Mouse (Mus musculus): ENCODE measurements around the gene Pkm.

The Pkm gene

DNA sequence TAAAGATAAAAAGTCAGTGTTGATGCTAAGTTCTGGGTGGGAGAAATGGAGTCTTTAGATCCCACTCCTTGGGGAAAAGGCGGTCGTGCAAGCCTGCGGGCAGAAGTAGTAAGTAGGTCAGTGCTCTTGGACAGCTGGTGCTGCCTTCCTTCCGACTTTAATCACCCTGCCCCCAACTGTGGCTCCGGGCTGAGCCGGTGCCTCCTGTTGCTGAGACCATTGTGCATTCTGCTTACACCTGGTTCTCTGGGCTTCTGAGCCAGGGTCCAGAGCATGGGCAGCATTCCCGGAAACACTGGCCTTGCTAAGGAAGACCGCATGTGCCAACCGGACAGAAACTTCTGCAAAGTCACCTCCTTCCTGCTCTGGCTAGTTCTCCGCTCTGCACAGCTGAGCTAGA, 4.3 kb downstream of the Pkm start:
- POLR2A ChIA-PET: interaction anchor here (0.6 to 22.8 kb wide), 47 partner anchors 6 to 369 kb away, joined by 3 to 1470 read pairs (median 7); partner anchors contain the start of genes Gramd2 (in 4 of the 4), Adpgk (in 2 of the 4), Celf6 (in 2 of the 4) and Myo9a (in 2 of the 4)
- CTCF ChIA-PET: interaction anchor here (0.6 to 3.0 kb wide), 14 partner anchors 8 to 178 kb away, joined by 3 to 26 read pairs (median 5); partner anchors contain the start of genes Gramd2 (in 1 of the 4), Myo9a (in 1 of the 4) and Senp8 (in 1 of the 4)

DNA sequence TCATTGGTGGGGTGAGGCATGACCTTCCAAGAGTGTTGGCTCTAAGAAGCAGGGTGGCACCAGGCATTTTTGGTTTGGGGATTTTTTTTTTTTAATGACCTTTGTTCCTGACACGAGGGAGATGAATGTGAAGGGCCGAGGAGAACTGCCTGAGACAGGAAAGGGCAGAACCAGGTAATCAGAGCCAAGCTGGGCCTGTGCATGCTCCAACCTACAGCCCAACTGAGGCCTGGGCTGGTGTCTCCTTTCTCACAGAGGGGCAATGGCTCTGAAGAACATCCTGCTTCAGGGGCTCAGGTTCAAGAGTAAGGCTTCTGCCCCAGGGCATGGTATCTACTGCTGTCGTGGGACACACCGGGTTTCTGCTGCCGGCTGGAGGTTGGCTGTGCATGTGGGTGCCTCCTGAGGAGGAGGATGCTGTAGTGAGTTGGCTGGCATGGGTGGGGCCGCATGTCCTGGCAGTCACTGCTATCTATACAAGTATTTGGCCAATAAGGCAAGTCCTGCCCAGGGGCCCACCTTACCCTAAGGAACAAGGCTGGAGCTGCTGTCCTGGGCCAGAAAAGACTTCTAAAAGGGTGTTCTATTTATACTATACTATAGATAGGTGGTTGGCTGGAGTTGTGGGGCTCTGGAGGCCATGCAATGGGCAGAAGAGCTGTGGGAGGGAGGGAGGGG, 5.3 kb downstream of the Pkm start:
- CTCF ChIA-PET: no interaction called here
- POLR2A ChIA-PET: interaction anchor here (0.6 to 38.3 kb wide), 18 partner anchors 3 to 136 kb away, joined by 3 to 1470 read pairs (median 5); partner anchors contain the start of genes Gramd2 (in 2 of the 4), Celf6 (in 1 of the 4), Parp6 (in 1 of the 4) and Pkm (in 1 of the 4)

DNA sequence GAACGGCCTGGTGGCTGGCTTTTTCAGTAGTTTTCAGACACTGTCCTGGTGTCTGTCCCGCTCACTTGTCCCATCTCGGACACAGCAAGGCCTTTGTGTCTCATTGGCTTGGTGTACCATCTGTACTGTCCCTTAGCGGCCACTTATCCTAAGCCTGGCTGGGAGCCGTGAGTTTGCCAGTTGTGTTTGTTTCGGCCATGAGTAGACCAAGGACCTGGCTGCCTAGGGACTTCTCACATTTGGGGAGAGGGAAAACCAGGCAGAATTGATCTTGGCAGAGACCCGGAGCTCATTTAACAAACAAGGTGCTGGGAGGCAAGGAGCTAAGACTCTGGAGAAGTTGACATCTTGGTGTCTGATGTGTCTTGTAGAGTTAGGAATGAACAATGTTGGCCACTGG, 7.1 kb downstream of the Pkm start:
- CTCF ChIA-PET: interaction anchor here in 1 of 4 experiments (1.5 kb wide), 1 partner anchor 14 kb away, joined by 3 read pairs; no protein-coding TSS in a partner anchor

DNA sequence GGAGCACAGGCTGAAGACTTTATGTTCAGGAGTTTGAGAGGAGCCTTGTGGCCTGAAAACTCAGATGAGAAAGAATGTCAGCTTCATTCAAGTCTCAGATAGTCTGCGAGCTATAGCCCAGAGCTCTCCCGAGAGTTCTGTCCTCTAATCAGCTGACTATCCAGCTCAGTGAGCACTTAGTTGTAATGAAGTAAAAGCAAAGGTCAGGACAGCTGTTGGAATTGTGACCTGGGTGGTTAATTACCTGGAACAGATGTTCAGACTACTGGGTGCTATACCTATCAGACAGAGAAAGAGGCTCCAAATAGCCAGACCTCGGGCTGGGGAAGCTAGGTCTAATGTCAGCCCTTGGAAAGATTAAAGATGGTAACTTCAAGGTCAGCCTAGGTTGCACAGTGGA, 7.8 kb downstream of the Pkm start:
- POLR2A ChIA-PET: interaction anchor here (0.6 to 38.3 kb wide), 20 partner anchors 5 to 266 kb away, joined by 3 to 1470 read pairs (median 5); partner anchors contain the start of genes Gramd2 (in 3 of the 4), Myo9a (in 2 of the 4), Pkm (in 2 of the 4) and Senp8 (in 2 of the 4)
- CTCF ChIA-PET: interaction anchor here in 1 of 4 experiments (0.9 to 1.5 kb wide), 2 partner anchors 13 to 16 kb away, joined by 3 read pairs; partner anchors contain the start of gene Gramd2

More for the DNA sequence above, 7.1 kb downstream of the Pkm start:
- POLR2A ChIA-PET: interaction anchor here (0.7 to 38.3 kb wide), 16 partner anchors 4 to 357 kb away, joined by 3 to 1470 read pairs (median 10); partner anchors contain the start of genes Gramd2 (in 2 of the 4), Myo9a (in 2 of the 4), Pkm (in 2 of the 4) and Senp8 (in 2 of the 4)

DNA sequence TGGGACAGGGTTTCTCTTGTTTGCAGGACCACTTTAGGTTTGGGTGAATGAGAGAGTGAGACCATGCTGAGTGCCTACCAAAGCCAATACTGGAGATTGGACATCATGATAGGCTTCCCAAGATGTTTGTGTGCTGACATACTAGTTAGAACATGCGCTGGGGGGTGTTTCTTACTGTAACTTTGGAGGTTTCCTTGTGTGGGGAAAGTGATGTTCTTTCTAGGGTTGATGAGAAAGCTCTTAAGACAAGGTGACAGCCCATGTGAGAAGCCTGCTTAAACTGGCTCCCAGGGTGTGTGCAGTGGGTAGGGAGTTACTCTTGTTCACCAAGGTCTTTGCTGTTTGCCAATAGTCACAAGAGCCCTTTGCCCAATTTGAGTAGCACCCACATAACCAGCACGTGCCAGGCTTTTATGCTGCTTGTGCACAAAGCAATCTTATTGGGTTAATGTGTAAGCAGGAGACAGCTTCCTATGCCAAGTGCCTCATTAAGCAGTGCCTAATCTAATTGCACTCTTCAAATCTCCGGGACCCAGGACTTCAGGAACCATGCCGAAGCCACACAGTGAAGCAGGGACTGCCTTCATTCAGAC, 8.6 kb downstream of the Pkm start:
- CTCF ChIA-PET: interaction anchor here in 2 of 4 experiments (0.6 to 1.5 kb wide), 3 partner anchors 9 to 72 kb away, joined by 3 read pairs; partner anchors contain the start of gene Pkm (in 1 of the 2)
- POLR2A ChIA-PET: interaction anchor here (0.9 to 38.3 kb wide), 19 partner anchors 6 to 182 kb away, joined by 3 to 1470 read pairs (median 4); partner anchors contain the start of genes Pkm (in 4 of the 4), Gramd2 (in 3 of the 4), Myo9a (in 1 of the 4) and Parp6 (in 1 of the 4)

DNA sequence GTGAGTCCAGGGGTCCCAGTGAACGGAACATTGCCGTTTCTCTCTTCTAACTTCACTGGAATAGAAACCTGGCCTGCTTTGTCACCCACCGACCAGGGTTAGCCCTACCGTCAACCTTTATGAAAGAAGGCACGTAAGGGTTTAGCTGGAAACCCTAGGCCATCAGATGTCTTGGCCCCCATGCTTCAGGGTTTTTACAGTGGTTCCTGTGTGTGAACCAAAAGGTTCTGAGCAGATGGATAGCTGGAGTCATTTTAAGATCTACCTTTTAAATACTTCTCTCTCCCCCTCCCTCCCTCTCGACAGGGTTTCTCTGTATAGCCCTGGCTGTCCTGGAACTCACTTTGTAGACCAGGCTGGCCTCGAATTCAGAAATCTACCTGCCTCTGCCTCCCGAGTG, 9.8 kb downstream of the Pkm start:
- ChIA-PET POLR2A (interaction anchor here (0.6 to 38.3 kb wide), 16 partner anchors 7 to 270 kb away, joined by 3 to 1470 read pairs (median 10); partner anchors contain the start of genes Pkm (in 3 of the 4), Gramd2 (in 2 of the 4) and Parp6 (in 1 of the 4)), CTCF (no interaction called here)

DNA sequence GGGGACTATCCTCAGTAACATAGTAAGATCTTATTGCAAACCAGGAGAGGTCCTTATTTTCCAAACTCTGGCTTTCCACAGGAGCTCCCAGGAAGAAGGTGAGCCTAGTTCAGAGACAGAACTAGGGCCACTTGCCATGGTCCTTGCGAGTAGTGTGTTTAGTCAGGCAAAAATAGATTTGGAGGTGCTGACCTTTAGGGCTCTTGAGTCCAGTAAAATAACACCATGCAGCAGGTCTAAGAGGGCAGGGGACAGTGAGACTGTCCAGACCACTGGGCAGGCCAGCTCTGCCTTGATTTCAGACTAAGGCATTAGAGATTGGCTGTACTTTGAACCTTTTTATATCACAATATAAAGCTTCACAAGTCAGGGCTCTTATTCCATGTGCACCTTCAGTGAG, 10.6 kb downstream of the Pkm start:
- CTCF ChIA-PET: interaction anchor here in 2 of 4 experiments (0.8 to 1.2 kb wide), 3 partner anchors 9 to 13 kb away, joined by 3 to 6 read pairs (median 4); no protein-coding TSS in a partner anchor

DNA sequence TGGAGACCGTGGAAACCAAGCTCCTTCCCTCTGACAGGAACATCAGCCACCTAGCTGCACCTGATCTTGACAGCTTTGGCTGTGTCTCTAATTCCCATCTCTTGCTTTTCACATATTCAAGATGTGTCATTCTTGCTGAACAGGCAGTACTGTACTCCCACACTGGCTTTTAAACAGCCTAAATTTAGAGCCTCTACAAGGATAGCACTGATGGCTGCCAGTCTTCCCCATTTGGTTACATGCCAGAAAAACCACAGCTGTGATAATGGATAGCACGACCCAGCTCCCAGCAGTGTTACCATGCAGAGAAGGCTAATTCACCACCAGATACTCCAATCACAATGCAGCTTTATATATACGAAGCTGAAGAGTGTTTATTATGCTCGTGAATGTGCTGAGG, 11.1 kb downstream of the Pkm start:
- POLR2A ChIA-PET: interaction anchor here (0.7 to 38.3 kb wide), 26 partner anchors 8 to 252 kb away, joined by 3 to 1470 read pairs (median 6); partner anchors contain the start of genes Pkm (in 4 of the 4), Gramd2 (in 2 of the 4), Celf6 (in 1 of the 4) and Parp6 (in 1 of the 4)
- CTCF ChIA-PET: interaction anchor here in 3 of 4 experiments (0.5 to 2.6 kb wide), 6 partner anchors 8 to 609 kb away, joined by 3 to 21 read pairs (median 5); no protein-coding TSS in a partner anchor

More for the DNA sequence above, 10.6 kb downstream of the Pkm start:
- POLR2A ChIA-PET: interaction anchor here (0.7 to 38.3 kb wide), 24 partner anchors 7 to 252 kb away, joined by 3 to 1470 read pairs (median 7); partner anchors contain the start of genes Pkm (in 4 of the 4), Gramd2 (in 2 of the 4), Arih1 (in 1 of the 4) and Parp6 (in 1 of the 4)

DNA sequence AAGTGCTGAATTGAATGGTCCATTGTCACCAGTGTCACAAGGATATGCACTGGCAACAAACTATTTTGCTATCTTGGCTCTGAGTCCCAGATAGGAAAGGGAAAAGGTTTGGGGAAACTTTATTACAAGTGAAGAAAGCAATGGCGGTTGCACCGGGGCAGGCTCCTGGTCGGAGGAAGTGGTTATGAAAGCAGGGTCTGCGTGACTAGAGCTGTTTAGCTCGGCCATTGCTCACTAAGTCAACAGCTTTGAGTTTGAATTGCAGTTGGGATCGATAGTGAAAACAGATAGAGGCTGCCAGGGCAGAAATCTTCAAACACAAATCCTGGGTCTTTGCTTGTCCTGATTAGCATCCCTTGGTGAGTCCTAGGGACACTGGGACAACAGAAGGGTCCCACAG, 11.7 kb downstream of the Pkm start:
- CTCF ChIA-PET: interaction anchor here in 2 of 4 experiments (1.0 to 2.6 kb wide), 7 partner anchors 8 to 12 kb away, joined by 3 to 26 read pairs (median 5); partner anchors contain the start of gene Pkm (in 2 of the 2)
- POLR2A ChIA-PET: interaction anchor here (0.6 to 38.3 kb wide), 25 partner anchors 9 to 644 kb away, joined by 3 to 1470 read pairs (median 6); partner anchors contain the start of genes Pkm (in 4 of the 4), Gramd2 (in 2 of the 4), Celf6 (in 1 of the 4) and Parp6 (in 1 of the 4)

DNA sequence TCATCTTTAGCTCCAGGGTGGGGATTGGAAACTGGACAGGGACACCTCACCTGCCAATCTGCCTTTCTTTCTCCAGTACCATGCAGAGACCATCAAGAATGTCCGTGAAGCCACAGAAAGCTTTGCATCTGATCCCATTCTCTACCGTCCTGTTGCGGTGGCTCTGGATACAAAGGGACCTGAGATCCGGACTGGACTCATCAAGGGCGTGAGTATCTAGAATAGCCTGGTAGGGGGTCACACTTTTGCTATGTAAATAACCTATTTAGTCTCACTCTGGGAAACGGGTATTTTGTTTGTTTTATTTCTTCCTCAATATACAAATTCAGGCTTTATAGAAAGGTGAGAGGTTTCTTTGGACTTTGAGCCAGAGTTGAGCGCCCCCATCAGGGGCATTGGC, 12.3 kb downstream of the Pkm start:
- ChIA-PET CTCF (interaction anchor here in 3 of 4 experiments (0.6 to 2.6 kb wide), 12 partner anchors 9 to 301 kb away, joined by 3 to 26 read pairs (median 4); partner anchors contain the start of genes Pkm (in 2 of the 3) and Parp6 (in 1 of the 3)), POLR2A (interaction anchor here (0.6 to 38.3 kb wide), 23 partner anchors 7 to 644 kb away, joined by 3 to 1470 read pairs (median 6); partner anchors contain the start of genes Pkm (in 3 of the 4), Gramd2 (in 2 of the 4) and Parp6 (in 1 of the 4))

DNA sequence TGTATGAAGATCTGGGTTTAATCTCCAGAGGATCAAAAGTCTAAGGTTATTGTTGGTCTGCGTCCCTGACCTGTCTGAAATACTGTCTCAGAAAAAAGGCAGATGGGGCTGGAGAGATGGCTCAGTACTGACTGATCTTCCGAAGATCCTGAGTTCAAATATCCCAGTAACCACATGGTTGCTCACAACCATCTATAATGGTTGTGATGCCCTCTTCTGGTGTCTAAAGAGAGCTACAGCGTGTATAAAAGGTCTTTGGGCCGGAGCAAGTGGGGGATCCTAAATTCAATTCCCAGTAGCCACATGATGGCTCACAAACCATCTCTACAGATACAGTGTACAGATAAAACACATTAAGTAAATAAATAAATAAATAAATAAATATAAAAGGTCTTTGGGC, 13.0 kb downstream of the Pkm start:
- CTCF ChIA-PET: interaction anchor here in 3 of 4 experiments (0.6 to 2.6 kb wide), 11 partner anchors 10 to 78 kb away, joined by 3 to 26 read pairs (median 3); partner anchors contain the start of genes Gramd2 (in 1 of the 3), Parp6 (in 1 of the 3) and Pkm (in 1 of the 3)
- POLR2A ChIA-PET: interaction anchor here (0.5 to 38.3 kb wide), 18 partner anchors 7 to 424 kb away, joined by 3 to 1470 read pairs (median 4); partner anchors contain the start of genes Pkm (in 3 of the 4), Gramd2 (in 2 of the 4) and Parp6 (in 1 of the 4)

DNA sequence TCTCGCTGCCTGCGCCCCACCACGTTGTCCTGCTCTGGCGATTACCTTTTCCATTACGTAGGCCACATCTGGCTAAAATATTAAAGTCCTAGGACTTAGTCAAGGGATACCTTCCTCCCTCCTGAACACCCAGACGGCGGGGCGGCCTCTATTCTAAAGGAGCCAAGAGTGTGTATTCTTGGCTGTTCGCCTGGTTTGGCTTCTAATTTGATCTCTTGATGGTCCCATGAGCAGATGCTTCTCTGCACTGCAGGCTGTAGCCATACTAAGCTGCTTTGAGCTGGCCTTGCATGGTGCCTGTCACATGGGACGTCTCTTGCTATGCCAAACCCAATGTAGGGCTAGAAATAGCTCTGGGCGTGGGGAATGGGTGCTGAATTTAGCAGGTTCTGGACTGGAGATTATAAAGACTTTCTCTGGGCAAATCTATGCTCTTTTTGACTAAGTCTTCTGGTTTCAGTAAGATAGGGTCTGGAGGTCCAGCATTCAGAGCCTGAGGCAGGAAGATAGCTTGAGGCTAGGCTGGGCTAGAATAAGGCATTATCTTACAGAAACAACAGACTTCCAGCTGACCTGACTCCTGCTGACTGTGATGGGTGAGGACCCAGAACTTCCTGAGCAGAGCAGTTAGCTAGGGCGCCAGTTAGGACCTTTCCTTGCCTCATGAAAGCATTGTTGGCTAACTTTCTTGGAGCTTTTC, 16.2 kb downstream of the Pkm start:
- ChIA-PET POLR2A (interaction anchor here (0.9 to 38.3 kb wide), 16 partner anchors 8 to 121 kb away, joined by 3 to 1470 read pairs (median 6); partner anchors contain the start of genes Pkm (in 4 of the 4), Gramd2 (in 1 of the 4) and Parp6 (in 1 of the 4)), CTCF (interaction anchor here (0.6 to 1.9 kb wide), 5 partner anchors 12 to 174 kb away, joined by 3 to 8 read pairs (median 3); no protein-coding TSS in a partner anchor)

DNA sequence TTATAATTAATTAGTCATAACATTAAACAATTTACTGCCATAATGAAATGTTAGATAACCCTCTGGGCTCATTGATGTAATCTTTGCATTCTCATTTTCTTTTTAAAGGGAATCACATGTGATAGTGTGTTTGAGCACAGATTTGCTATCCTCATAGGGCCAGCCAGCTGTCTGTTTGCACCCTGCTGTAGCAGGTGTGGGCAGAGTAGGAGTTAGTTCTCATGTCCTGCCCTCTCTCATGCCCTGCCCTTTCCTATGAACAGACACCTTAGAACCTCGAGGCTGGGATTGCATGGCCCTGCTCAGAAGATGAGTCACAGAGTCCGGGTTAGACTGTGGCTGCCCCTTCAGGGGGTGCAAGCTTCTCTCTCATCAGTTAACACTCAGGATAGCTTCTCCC, 17.3 kb downstream of the Pkm start:
- POLR2A ChIA-PET: interaction anchor here (1.1 to 38.3 kb wide), 10 partner anchors 9 to 54 kb away, joined by 3 to 1470 read pairs (median 34); partner anchors contain the start of gene Pkm (in 4 of the 4)
- CTCF ChIA-PET: interaction anchor here in 3 of 4 experiments (0.5 to 1.9 kb wide), 4 partner anchors 14 to 238 kb away, joined by 3 to 8 read pairs (median 6); no protein-coding TSS in a partner anchor

DNA sequence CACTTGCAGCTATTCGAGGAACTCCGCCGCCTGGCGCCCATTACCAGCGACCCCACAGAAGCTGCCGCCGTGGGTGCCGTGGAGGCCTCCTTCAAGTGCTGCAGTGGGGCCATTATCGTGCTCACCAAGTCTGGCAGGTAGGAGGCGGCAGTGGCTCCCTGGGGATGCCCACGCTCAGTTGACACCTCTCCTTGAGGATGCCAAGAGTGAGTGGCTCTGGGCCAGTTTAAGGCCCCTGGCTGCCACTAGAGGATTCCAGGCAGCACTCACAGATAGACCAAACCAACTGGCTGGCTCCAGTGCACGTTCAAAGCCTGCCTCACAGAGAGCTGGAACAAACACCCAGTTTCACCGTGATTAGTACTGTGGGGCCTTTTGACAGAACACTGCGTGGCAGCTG, 19.4 kb downstream of the Pkm start:
- POLR2A ChIA-PET: interaction anchor here (1.1 to 38.3 kb wide), 21 partner anchors 8 to 267 kb away, joined by 3 to 1470 read pairs (median 8); partner anchors contain the start of genes Pkm (in 3 of the 4), Myo9a (in 2 of the 4), Senp8 (in 2 of the 4) and Celf6 (in 1 of the 4)
- CTCF ChIA-PET: interaction anchor here (0.6 to 3.9 kb wide), 4 partner anchors 8 to 1977 kb away, joined by 3 to 23 read pairs (median 7); no protein-coding TSS in a partner anchor

DNA sequence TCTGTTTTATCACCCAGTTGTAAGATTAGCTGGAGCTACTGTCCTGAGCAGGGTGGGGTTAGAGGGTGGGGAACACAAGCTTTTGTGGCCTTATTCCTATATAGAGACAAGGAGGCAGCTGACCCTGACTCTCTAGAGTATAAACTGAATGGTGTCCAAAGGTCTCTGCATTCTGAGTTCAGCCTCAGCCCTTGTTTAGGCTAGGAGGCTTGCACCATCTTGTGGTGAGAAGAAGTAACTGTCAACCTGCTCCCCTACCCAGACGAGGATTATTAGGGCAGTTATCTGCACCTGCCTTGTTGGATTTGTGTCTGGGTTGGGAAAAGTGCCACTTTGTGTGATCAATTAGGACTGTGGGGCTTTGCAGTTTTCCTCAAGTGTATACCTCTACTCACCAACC, 22.1 kb downstream of the Pkm start:
- CTCF ChIA-PET: interaction anchor here in 3 of 4 experiments (0.9 to 1.8 kb wide), 5 partner anchors 10 to 281 kb away, joined by 3 to 5 read pairs (median 4); no protein-coding TSS in a partner anchor
- POLR2A ChIA-PET: interaction anchor here (0.6 to 38.3 kb wide), 12 partner anchors 11 to 192 kb away, joined by 3 to 1470 read pairs (median 6); partner anchors contain the start of genes Pkm (in 3 of the 4), Arih1 (in 1 of the 4), Myo9a (in 1 of the 4) and Parp6 (in 1 of the 4)

All from embryonic stem cell, embryonic (primary cell).